Comparison of ENCODE assay signal across 9 mouse cellular contexts in the genomic region with DNA sequence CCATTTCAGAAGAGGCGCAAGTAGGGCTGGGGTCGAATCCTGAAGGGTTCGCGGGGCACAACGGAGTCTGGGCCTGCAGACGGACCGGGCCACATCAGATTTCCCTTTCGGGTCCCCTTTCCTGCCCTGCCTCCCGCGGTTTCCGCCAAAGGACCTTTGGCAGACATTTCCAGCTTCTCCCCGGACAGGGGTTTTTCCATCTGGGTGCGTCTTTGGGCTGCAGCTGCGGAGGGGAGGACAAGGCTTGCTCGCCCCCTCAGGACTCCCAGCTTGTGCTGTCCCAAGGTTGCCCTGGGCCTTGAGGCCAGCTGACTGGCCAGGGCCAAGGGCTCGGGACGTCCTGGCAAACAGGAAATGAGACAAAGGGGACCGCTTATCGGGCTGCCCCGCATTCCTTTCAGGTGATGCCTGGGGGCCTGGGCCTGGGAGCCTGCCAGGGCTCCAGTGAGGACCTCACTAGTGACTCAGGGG. TPM values are rescaled to one million over a fixed set of nuclear protein-coding genes. Genes with fewer than 3 reads are reported as not detected.
DNase-seq lines count a peak whose midpoint lies in the region; ATAC-seq lines count a peak whose summit lies in the region.
"Had no signal": no experiment of that assay in that cellular context is flagged by ENCODE, and none has a peak within 500 bp of the region (broad histone marks: within the 10 kb centered on the region; RNA-seq: fewer than 3 reads in every experiment).

No protein-coding gene starts in this region.

- ATAC-seq in embryonic facial prominence, embryonic 11.5 days (replicated peaks; ENCODE audit: insufficient number of reproducible peaks, low FRiP score, low TSS enrichment, low read depth) = no peak
- ATAC-seq in megakaryocyte, adult 5-6 weeks (ENCODE audit: poor library complexity, severe bottlenecking) = peak; percentile 20; the same call in 1 of the 2 replicates
- no peak for ATAC-seq in activated CD4-positive, CD25-positive, alpha-beta regulatory T cell, adult 4 months

- no peaks in the 10 kb centered on the region for H3K9me3 ChIP-seq in embryonic facial prominence, embryonic 11.5 days (replicated peaks; ENCODE audit: control insufficient read depth, low read length)
- H3K9me3 ChIP-seq: megakaryocyte, embryonic 14.5 days had no signal

- peak; percentile 85 to 90 for DNase-seq in adrenal gland, adult (ENCODE audit: inconsistent age in 2 of 2, low spot score in 1 of 2)
- DNase-seq in embryonic facial prominence, embryonic 11.5 days (ENCODE audit: low spot score) = peak; percentile 44
- peak; percentile 71 to 78 for DNase-seq in heart, postnatal 10 days
- peak; percentile 74 for DNase-seq in kidney, postnatal 14 days
- no peak for DNase-seq in thymus, postnatal 36 days
- DNase-seq in natural killer cell, adult 2 months (ENCODE audit: low spot score in 2 of 2) = no peak

- H3K4me1 ChIP-seq in embryonic facial prominence, embryonic 11.5 days (ENCODE audit: control insufficient read depth, insufficient read depth, low read length) = peaks cover 11% of the 10 kb centered on the region

- H3K27ac ChIP-seq in embryonic facial prominence, embryonic 11.5 days (replicated peaks; ENCODE audit: low read depth, low read length) = no peak overlapping the region

- peak overlapping the region; percentile 35 for H3K9ac ChIP-seq in embryonic facial prominence, embryonic 11.5 days (replicated peaks; ENCODE audit: low read length)

- 0 out of 2 replicates have a peak, but pooled peaks cover 2% of the 10 kb centered on the region for H3K27me3 ChIP-seq in embryonic facial prominence, embryonic 11.5 days (ENCODE audit: control insufficient read depth, insufficient read depth, low read length)

- H3K4me3 ChIP-seq in embryonic facial prominence, embryonic 11.5 days (ENCODE audit: low read depth, low read length) = no peak overlapping the region
- H3K4me3 ChIP-seq: megakaryocyte, embryonic 14.5 days had no signal

- WGBS in embryonic facial prominence, embryonic 11.5 days = 3% methylated on average over 20 of the region's 20 CpGs

- no peaks in the 10 kb centered on the region for H3K36me3 ChIP-seq in embryonic facial prominence, embryonic 11.5 days (replicated peaks; ENCODE audit: control insufficient read depth, insufficient read depth, low read depth, low read length)

- intact Hi-C loops in heart, postnatal 10 days (cut with DNase I) = loop anchor here (2.0 to 10.0 kb wide), 2 partner anchors 21 to 349 kb away; a partner anchor contains a TSS

- peak overlapping the region; percentile 37 for H3K4me2 ChIP-seq in embryonic facial prominence, embryonic 11.5 days (ENCODE audit: low read depth, low read length)

RNA-seq across cellular contexts. Expression of a gene that starts 11.5 kb away (rescaled TPM):
- polyA plus RNA-seq in embryonic facial prominence, embryonic 11.5 days (2014; fragmentation: Nextera tagmentation; extraction: Ambion mirVana) = 6.4 and 8.2 TPM in 2 replicates
- 10 to 100 TPM; 64.6 to 83.6 TPM for total RNA-seq in heart, postnatal 10 days (2021)
- total RNA-seq in megakaryocyte, adult 5-6 weeks (2015) = 11.4 and 12.3 TPM in 2 replicates
- total RNA-seq in megakaryocyte, adult 5-6 weeks (2017) = 8.3 and 13.7 TPM in 2 replicates
- polyA plus RNA-seq in activated CD4-positive, CD25-positive, alpha-beta regulatory T cell, adult 4 months (2017; shearing (Covaris generic)) = not detected

RNA-seq across cellular contexts. Expression of a gene that starts 24.3 kb away (rescaled TPM):
- 0.11 and 0.31 TPM in 2 replicates for polyA plus RNA-seq in embryonic facial prominence, embryonic 11.5 days (2014; fragmentation: Nextera tagmentation; extraction: Ambion mirVana)
- not detected for total RNA-seq in heart, postnatal 10 days (2021)
- total RNA-seq in megakaryocyte, adult 5-6 weeks (2015) = not detected in 2 replicates
- total RNA-seq in megakaryocyte, adult 5-6 weeks (2017) = not detected in 2 replicates
- not detected for polyA plus RNA-seq in activated CD4-positive, CD25-positive, alpha-beta regulatory T cell, adult 4 months (2017; shearing (Covaris generic))

RNA-seq across cellular contexts. Expression of a gene that starts 58.8 kb away (rescaled TPM):
- polyA plus RNA-seq in embryonic facial prominence, embryonic 11.5 days (2014; fragmentation: Nextera tagmentation; extraction: Ambion mirVana) = not detected in 2 replicates
- not detected for total RNA-seq in heart, postnatal 10 days (2021)
- not detected in 2 replicates for total RNA-seq in megakaryocyte, adult 5-6 weeks (2015)
- total RNA-seq in megakaryocyte, adult 5-6 weeks (2017) = not detected in 2 replicates
- not detected for polyA plus RNA-seq in activated CD4-positive, CD25-positive, alpha-beta regulatory T cell, adult 4 months (2017; shearing (Covaris generic))

Comparison
In these comparisons a context has a peak if more than half of its experiments do, and no peak if none do; other contexts are left out.
1. DNase-seq: peak in adrenal gland, adult (2 of 2), embryonic facial prominence, embryonic 11.5 days (single experiment), heart, postnatal 10 days (2 of 2) and kidney, postnatal 14 days (single experiment); none in thymus, postnatal 36 days (0 of 2) and natural killer cell, adult 2 months (0 of 2).
2. RNA of a gene that starts 11.5 kb away (total RNA-seq): 64.6 to 83.6 TPM in heart, postnatal 10 days; 8.3 to 13.7 TPM in megakaryocyte, adult 5-6 weeks; every median in the first group is over 4 times any median in the second.